Mouse (Mus musculus) kidney, embryonic 15.5 days (tissue): ENCODE data around the gene Ocln. TPM values are rescaled to one million over a fixed set of nuclear protein-coding genes. Genes with fewer than 3 reads are reported as not detected.
"Not testable (repeated sequence)": the region's sequence is repeated elsewhere in the genome, so short reads cannot be mapped to it uniquely, and the experiment has no call there.

Experiments used
- ATAC-seq: fragments of 200-750 bp; cut with Nextera tagmentation; replicated peaks from 2 replicates; pipeline ENCODE4 v1.8.0; 2017; ENCODE audit warnings: moderate TSS enrichment; ENCODE audit not compliant: low FRiP score
- H3K27ac ChIP-seq: fragments of 300-500 bp; sonication (generic); 2 replicates; pipeline ENCODE4 v1.5.1; 2015; ENCODE audit warnings: mild to moderate bottlenecking, inconsistent platforms
- H3K27me3 ChIP-seq: fragments of 300-500 bp; sonication (generic); 2 replicates; pipeline ENCODE4 v1.6.1; 2015; ENCODE audit warnings: inconsistent platforms
- H3K36me3 ChIP-seq: fragments of 300-500 bp; sonication (generic); 2 replicates; pipeline ENCODE4 v1.6.1; 2015; ENCODE audit warnings: inconsistent platforms
- H3K4me1 ChIP-seq: fragments of 300-500 bp; sonication (generic); 2 replicates; pipeline ENCODE4 v1.6.1; 2015; ENCODE audit warnings: inconsistent platforms
- H3K4me2 ChIP-seq: fragments of 300-500 bp; sonication (generic); 2 replicates; pipeline ENCODE4 v1.6.1; 2015; ENCODE audit warnings: moderate library complexity, mild to moderate bottlenecking, inconsistent platforms
- H3K4me3 ChIP-seq: fragments of 300-500 bp; sonication (generic); replicated peaks from 2 replicates; pipeline ENCODE4 v1.5.1; 2015; ENCODE audit warnings: mild to moderate bottlenecking, inconsistent platforms
- H3K9ac ChIP-seq: fragments of 300-500 bp; sonication (generic); 2 replicates; pipeline ENCODE4 v1.6.1; 2015; ENCODE audit warnings: mild to moderate bottlenecking, inconsistent platforms
- H3K9me3 ChIP-seq: fragments of 300-500 bp; sonication (generic); replicated peaks from 2 replicates; pipeline ENCODE4 v1.6.1; 2016; ENCODE audit warnings: inconsistent platforms
- WGBS: fragments of 180-500 bp; shearing (Covaris S2); methylation state at CpG from one replicate; pipeline ENCODE4 v1.1.7; 2015; ENCODE audit warnings: mixed read lengths; 5-methylcytosine and 5-hydroxymethylcytosine counted together
- polyA plus RNA-seq: library from polyadenylated mRNA; unstranded; fragments of >200 nt; fragmentation: Nextera tagmentation; extraction: Ambion mirVana; gene quantifications from 2 replicates; pipeline ENCODE4 v1.2.1, GENCODE M21; 2015

Gene Ocln
- polyA plus RNA-seq, 1 experiment from 2014 or later: 26.1 TPM

DNA sequence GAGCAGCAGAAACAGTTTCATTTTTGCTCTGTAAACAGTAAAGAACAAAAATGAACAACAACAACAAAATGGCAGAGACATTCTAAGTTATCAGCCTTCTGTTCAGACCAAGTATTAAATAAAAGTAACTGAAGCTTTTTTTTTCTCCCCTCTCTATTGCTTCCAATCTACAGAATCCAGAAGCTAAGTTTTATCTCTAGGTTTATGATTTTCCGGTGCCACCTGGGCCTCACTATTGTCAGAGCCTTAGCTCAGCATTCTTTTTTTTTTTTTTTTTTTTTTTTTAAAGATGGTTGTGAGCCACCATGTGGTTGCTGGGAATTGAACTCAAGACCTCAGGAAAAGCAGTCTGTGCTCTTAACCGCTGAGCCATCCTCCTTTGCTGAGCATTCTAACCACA, 39.7 kb downstream of the Ocln start:
- H3K4me2 ChIP-seq: no peak overlapping the region
- 92% methylated on average over 2 of the region's 2 CpGs for WGBS
- no peaks in the 10 kb centered on the region for H3K9me3 ChIP-seq
- H3K4me3 ChIP-seq: no peak overlapping the region
- no peaks in the 10 kb centered on the region for H3K27me3 ChIP-seq
- H3K36me3 ChIP-seq: no peaks in the 10 kb centered on the region
- H3K9ac ChIP-seq: no peak overlapping the region
- H3K4me1 ChIP-seq: peaks cover 9% of the 10 kb centered on the region
- ATAC-seq: no peak
- no peak overlapping the region for H3K27ac ChIP-seq

DNA sequence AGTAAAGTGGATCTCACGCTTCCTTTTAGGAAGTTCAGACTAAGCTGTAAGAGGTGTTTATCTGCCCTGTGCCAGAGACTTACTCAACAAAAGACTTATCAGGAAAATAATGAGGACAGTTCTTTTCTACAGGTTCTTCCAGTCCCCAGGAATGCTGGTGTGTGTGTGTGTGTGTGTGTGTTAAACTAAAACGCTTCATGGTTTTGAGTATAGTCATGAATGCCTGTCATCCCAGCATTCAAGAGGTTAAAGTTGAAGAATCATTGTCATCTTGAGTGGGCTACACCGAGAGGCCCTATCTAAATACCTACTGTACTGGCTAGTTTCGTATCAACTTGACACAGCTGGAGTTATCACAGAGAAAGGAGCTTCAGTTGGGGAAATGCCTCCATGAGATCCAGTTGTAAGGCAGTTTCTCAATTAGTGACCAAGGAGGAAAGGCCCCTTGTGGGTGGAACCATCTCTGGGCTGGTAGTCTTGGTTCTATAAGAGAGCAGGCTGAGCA, 40.6 kb downstream of the Ocln start:
- Histone ChIP-seq H3K4me2 (no peak overlapping the region), H3K4me1 (peaks cover 9% of the 10 kb centered on the region), H3K9me3 (no peaks in the 10 kb centered on the region), H3K4me3 (no peak overlapping the region), H3K36me3 (no peaks in the 10 kb centered on the region), H3K9ac (no peak overlapping the region), H3K27ac (no peak overlapping the region), H3K27me3 (no peaks in the 10 kb centered on the region)
- 79% methylated on average over 4 of the region's 4 CpGs for WGBS
- no peak for ATAC-seq

DNA sequence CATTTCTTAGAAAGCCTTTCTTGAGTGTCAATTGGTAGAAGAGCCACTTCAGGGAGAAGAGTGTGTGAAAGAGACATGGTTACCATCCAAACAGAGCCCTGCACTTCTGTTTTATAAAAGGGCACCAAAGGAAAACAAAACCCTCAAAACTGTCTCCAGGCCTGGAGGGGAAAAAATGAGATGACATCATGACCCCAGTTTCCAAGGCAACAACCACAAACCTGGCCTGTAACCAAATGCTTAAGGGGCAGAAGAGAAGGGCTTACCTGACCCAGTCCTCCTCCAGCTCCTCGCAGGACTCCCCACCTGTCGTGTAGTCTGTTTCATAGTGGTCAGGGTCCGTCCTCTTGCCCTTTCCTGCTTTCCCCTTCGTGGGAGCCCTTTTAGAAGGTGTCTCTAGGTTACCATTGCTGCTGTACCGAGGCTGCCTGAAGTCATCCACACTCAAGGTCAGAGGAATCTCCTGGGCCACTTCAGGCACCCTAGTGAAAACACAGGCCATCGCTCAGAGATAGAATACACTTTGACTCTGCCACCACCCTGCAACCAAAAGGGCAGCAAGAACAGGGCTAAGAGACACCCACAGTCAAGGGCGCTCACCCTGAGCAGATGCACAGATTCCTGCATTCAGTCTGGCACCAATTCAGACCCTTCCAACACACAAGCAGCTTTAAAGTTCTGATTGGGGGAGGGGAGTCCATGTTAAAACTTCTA, 41.2 kb downstream of the Ocln start:
- H3K27me3 ChIP-seq: no peaks in the 10 kb centered on the region
- H3K4me2 ChIP-seq: no peak overlapping the region
- no peaks in the 10 kb centered on the region for H3K9me3 ChIP-seq
- no peak for ATAC-seq
- WGBS: 66% methylated on average over 7 of the region's 7 CpGs
- H3K27ac ChIP-seq: no peak overlapping the region
- no peak overlapping the region for H3K4me3 ChIP-seq
- no peaks in the 10 kb centered on the region for H3K36me3 ChIP-seq
- H3K4me1 ChIP-seq: peaks cover 3% of the 10 kb centered on the region
- no peak overlapping the region for H3K9ac ChIP-seq

DNA sequence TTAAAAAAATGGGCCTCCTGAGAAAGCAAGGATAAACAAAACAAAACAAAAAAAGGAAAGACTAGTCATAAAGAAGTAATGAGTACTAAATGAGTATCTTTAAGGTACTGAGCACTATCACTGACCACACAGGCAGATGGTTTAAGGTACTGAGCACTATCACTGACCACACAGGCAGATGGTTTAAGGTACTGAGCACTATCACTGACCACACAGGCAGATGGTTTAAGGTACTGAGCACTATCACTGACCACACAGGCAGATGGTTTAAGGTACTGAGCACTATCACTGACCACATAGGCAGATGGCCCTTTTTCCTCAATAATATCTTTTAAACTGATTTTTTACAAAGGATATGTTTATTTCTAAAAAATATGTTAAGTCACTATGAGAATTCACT, 52.9 kb downstream of the Ocln start:
- not testable (repeated sequence) for ATAC-seq, H3K4me1 ChIP-seq, H3K27me3 ChIP-seq, H3K36me3 ChIP-seq, H3K27ac ChIP-seq, H3K9me3 ChIP-seq, H3K4me3 ChIP-seq, H3K4me2 ChIP-seq, H3K9ac ChIP-seq

DNA sequence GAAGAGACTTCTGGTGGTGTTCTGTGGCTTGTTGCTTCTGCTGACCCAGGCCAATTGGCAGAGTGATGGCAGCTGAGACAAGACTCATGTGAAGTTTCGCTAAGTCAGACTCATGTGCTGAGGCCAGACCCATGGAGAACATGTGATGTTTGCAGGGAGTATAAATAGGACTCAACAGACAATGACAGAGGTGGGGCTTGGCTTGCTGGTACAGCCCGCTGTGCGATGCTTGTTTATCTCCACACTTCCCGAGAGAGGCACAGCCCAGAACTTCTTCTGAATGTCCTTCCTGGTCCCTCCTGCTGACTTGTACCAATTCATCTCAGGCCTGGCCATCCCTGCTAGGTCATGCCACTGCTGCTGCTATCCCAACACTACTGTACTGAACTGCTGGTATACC, 57.2 kb downstream of the Ocln start:
- H3K27ac ChIP-seq: no peak overlapping the region
- H3K4me1 ChIP-seq: peaks cover 17% of the 10 kb centered on the region
- WGBS: 87% methylated on average over 4 of the region's 4 CpGs
- no peak overlapping the region for H3K9ac ChIP-seq
- no peak for ATAC-seq
- H3K9me3 ChIP-seq: no peaks in the 10 kb centered on the region
- H3K27me3 ChIP-seq: no peaks in the 10 kb centered on the region
- no peak overlapping the region for H3K4me3 ChIP-seq
- H3K4me2 ChIP-seq: no peak overlapping the region
- no peaks in the 10 kb centered on the region for H3K36me3 ChIP-seq

DNA sequence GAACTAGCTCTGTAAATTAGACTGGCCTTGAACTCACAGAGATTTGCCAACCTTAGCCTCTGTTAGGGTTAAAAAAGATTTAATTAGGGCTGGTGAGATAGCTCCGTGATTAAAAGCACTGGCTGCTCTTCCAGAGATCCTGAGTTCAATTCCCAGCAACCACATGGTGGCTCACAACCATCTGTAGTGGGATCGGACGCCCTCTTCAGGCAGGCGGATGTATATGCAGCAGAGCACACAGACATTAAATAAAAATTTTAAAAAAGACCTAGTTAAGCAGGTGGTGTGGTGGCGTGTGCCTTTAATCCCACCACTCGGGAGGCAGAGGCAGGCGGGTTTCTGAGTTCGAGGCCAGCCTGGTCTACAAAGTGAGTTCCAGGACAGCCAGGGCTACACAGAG, 58.1 kb downstream of the Ocln start:
- WGBS: 65% methylated on average over 8 of the region's 8 CpGs
- peaks cover 17% of the 10 kb centered on the region for H3K4me1 ChIP-seq
- not testable (repeated sequence) for H3K36me3 ChIP-seq, H3K9me3 ChIP-seq, H3K27ac ChIP-seq, ATAC-seq, H3K4me2 ChIP-seq, H3K9ac ChIP-seq, H3K4me3 ChIP-seq, H3K27me3 ChIP-seq

DNA sequence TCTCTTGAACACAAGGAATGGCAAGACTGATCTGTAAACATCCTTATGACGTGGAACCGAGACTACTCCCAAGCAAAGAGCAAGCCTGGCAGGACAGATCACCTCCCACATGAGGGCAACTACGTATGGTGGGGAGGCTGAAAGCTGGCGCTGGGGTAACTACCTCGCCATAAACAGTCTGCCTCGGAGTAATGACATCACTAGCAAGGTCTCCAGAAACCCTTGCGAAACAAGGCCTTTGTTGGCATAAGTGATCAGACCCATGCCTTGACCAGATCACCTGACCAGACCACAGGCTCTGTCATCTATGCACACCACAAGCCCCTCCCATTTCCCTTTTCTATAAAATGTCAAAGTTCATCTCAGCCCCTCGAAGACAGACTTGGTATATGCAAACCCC, 59.2 kb downstream of the Ocln start:
- Histone ChIP-seq H3K4me2 (no peak overlapping the region), H3K27ac (no peak overlapping the region)

DNA sequence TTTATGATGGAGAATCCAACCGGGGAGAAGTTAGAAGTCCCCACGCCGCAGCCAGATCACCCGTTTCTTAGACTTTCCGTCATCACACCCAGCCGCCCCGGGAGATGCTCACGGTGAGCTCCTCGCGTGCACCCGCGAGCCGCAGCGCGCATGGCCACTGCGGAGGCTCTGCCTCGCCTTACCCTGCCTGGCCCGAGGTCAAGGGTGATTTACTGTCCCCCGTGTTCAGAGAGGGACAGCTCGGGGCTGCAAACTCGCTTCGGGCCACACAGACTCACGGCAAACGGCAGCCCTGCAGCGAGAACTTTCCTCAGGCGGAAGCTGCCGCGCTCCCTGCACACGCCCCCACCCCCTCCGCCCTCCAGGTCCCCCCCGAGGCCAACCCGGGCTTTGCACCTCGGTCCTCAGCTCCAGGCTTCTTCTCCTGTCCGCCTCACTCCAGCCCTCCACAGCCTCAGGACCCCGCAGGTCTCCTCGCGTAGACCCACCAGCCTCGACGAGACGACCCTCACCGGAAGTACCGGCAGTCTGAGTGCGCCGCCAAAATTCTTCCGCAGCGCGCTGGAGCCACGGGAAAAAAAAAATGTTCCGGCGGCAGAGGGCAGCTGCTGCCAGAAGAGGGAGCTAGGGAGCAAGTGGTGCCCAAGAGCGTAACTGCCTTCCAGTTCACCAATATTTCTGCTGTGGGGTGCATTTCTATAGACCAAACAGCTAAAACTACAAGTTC, 60.3 kb downstream of the Ocln start, which contains the start of gene Gtf2h2:
Gtf2h2 (minus strand) TSS at position 519 of the 727 bp plus-strand sequence.
- Histone ChIP-seq H3K9me3 (no peaks in the 10 kb centered on the region), H3K27ac (peak within 1 kb of the TSS; percentile 93), H3K4me2 (peak within 1 kb of the TSS; percentile 68), H3K36me3 (peaks cover 23% of the 10 kb centered on the region), H3K27me3 (no peaks in the 10 kb centered on the region), H3K4me3 (peak within 1 kb of the TSS; percentile 79), H3K4me1 (peaks cover 17% of the 10 kb centered on the region), H3K9ac (peak within 1 kb of the TSS; percentile 87)
- ATAC-seq: peak; percentile 90
- under 1% methylated on average over 51 of the region's 51 CpGs for WGBS

More for the DNA sequence above, 59.2 kb downstream of the Ocln start:
- Histone ChIP-seq H3K4me1 (peaks cover 17% of the 10 kb centered on the region), H3K4me3 (no peak overlapping the region), H3K9me3 (no peaks in the 10 kb centered on the region), H3K36me3 (peaks cover 13% of the 10 kb centered on the region), H3K9ac (no peak overlapping the region), H3K27me3 (no peaks in the 10 kb centered on the region)
- ATAC-seq: no peak
- 66% methylated on average over 8 of the region's 8 CpGs for WGBS

DNA sequence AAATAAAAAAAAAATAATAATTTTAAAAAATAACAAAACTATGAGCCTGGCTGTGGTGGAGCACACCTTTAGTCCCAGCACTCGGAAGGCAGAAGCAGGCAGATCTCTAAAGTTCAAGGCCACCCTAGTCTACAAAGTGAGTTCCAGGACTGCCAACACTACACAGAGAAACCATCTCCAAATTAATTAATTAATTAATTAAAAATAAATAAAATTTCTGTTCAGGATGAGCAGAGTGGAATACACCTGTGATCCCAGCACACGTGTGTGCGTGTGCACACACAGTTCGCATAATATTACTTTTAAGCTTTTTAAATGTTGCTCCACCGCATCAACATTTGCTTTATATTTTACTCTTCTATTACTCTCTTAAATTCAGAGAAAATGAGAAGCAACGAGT, 60.9 kb downstream of the Ocln start:
- 17% methylated on average over 6 of the region's 6 CpGs for WGBS
- Histone ChIP-seq H3K36me3 (peaks cover 29% of the 10 kb centered on the region), H3K27ac (peak overlapping the region; percentile 93; the same call in 1 of the 2 replicates), H3K4me2 (peak overlapping the region; percentile 68), H3K9ac (peak overlapping the region; percentile 87), H3K4me1 (peaks cover 17% of the 10 kb centered on the region), H3K9me3 (no peaks in the 10 kb centered on the region), H3K27me3 (no peaks in the 10 kb centered on the region), H3K4me3 (peak overlapping the region; percentile 79)
- no peak for ATAC-seq

DNA sequence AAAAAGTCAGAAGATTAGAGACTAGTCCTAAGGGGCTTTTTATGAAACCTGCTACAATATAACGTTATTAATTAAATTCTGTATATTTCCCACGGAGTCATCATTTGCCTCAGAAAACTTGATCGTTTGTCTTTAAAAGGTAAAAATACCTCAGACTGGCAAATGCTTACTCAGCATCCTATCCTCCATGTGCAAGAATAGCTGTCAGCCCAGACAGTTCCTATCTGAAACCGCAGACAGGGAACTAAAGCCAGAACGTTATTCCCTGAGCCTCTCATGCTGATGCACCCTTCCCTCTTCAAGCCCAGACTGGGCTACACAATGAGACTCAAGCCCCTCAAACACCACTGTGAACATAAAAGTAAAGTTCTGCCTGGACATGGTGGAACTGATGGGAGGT, 62.1 kb downstream of the Ocln start:
- 87% methylated on average over 5 of the region's 5 CpGs for WGBS
- no peak for ATAC-seq
- peaks cover 34% of the 10 kb centered on the region for H3K36me3 ChIP-seq
- no peak overlapping the region for H3K4me3 ChIP-seq
- no peak overlapping the region for H3K4me2 ChIP-seq
- no peaks in the 10 kb centered on the region for H3K9me3 ChIP-seq
- H3K27ac ChIP-seq: no peak overlapping the region
- H3K9ac ChIP-seq: no peak overlapping the region
- no peaks in the 10 kb centered on the region for H3K27me3 ChIP-seq
- H3K4me1 ChIP-seq: peaks cover 17% of the 10 kb centered on the region

DNA sequence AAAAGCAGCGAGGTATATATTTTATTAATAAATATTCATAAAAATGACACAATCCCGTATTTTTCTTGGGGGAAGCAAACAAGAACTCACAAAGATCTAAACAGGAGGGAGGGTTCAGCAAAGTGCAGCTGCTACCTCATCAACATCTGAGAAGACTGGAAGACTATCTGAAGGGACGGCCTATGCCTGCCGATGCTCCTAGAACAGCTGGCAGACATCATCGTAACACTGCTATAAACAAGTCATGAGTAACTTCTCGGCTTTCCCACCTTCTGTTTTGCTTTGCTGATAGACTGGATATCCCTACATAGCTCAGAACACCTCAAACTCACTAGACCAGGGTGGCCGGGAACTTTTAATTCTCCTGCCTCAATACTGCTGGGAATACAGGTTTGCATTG, 68.9 kb downstream of the Ocln start:
- H3K4me2 ChIP-seq: no peak overlapping the region
- H3K9me3 ChIP-seq: no peaks in the 10 kb centered on the region
- H3K4me3 ChIP-seq: no peak overlapping the region
- no peaks in the 10 kb centered on the region for H3K27me3 ChIP-seq
- WGBS: 56% methylated on average over 7 of the region's 7 CpGs
- H3K27ac ChIP-seq: no peak overlapping the region
- H3K36me3 ChIP-seq: peaks cover 74% of the 10 kb centered on the region
- ATAC-seq: peak; percentile 79
- no peak overlapping the region for H3K9ac ChIP-seq
- no peaks in the 10 kb centered on the region for H3K4me1 ChIP-seq

DNA sequence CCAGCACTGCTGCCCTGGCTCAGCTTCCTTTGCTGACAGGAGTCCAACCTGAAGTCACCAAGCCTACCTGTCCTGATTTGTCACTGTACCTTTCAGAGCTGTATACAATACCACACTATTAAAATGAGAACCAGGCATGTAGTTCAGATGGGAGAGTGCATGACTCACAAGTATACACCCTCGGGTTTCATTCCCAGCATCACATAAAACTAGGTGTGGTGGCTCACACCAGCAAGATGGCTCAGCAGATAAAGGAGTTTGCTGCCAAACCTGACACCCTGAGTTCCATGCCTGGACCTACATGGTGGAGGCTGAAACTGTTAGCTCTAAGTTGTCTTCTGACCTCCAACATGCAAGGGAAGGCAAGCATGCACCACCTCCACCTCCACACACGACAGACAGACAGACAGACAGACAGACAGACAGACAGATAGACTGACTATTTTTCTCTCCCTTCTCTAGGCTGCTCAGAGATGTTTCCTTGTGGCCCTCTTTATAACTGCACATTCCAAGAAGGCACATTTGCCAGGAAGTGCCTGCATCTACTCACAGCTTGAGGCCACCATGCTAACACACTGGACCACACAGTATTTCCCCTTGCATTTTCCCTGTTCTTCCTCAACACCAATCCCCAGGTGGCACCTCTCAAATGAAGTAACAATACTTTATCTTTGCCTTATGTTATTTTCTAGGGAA, 88.8 kb downstream of the Ocln start:
- Histone ChIP-seq H3K36me3 (peaks cover 81% of the 10 kb centered on the region), H3K9me3 (no peaks in the 10 kb centered on the region)
- 81% methylated on average over 2 of the region's 2 CpGs for WGBS

More for the DNA sequence above, 88.8 kb downstream of the Ocln start:
- ATAC-seq: no peak
- no peak overlapping the region for H3K4me2 ChIP-seq
- H3K9ac ChIP-seq: no peak overlapping the region
- H3K4me1 ChIP-seq: no peaks in the 10 kb centered on the region
- no peak overlapping the region for H3K27ac ChIP-seq
- H3K4me3 ChIP-seq: no peak overlapping the region
- H3K27me3 ChIP-seq: no peaks in the 10 kb centered on the region
